Mouse (Mus musculus) small intestine, adult 2 months (tissue): ENCODE data around the gene Lrp11.

ENCODE experiments used
- CTCF ChIP-seq: fragments of 200-500 bp; IDR thresholded peaks from 2 replicates; pipeline ENCODE4 v1.5.1; 2012; ENCODE audit warnings: low read depth, mild to moderate bottlenecking, control low read depth, inconsistent platforms, low read length, moderate library complexity, mixed read lengths; ENCODE audit not compliant: insufficient replicate concordance, insufficient read length; ENCODE audit errors: extremely low read depth
- POLR2A ChIP-seq: fragments of 200-500 bp; IDR thresholded peaks from 2 replicates; pipeline ENCODE4 v1.6.1; 2012; ENCODE audit warnings: low read depth, mild to moderate bottlenecking, control low read depth, inconsistent platforms, low read length, moderate library complexity

DNA sequence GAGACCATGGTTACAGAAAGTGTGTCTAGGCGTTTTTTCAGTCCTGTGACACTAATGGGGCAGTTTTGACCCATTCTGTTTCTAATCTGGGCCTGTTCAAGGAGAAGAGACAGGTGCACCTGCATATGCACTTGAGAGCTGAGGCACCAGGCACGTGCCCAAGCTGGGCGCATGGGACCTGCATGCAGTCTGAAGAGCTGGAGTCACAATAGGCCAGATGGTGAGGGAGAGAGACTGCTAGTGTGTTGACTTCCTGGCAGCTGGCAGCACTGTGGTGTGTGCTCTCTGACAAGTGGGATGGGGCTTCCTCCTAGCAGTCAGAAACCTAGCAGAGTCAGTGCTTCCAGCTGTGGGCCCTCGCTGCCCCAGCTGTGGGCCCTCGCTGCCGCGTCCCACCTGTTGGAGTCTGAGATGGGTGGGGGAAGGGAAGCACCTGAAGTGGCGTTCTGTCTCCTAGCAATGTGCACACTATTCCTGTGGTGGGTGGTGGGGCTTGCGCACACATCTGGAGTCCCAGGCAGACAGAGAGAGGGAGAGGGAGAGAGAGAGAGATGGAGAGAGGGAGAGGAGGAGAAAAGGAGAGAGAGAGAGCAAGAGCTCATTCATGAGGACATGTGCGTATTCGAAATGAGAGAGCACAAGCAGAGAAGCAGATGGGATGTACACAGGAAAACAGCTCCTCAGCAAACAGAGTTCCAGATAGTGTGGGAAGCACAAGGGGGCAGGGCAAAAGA, 7.3 kb upstream of the Lrp11 start:
- TF ChIP-seq CTCF = no peak
- TF ChIP-seq POLR2A = no peak
